Mouse (Mus musculus) heart, postnatal 0 days (tissue): Measurements from ENCODE around the gene Cdk8. TPM values are rescaled to one million over a fixed set of nuclear protein-coding genes. Genes with fewer than 3 reads are reported as not detected.

Experiments
- ATAC-seq: fragments of 200-750 bp; cut with Nextera tagmentation; 2 replicates; pipeline ENCODE4 v1.8.0; 2017; ENCODE audit warnings: low read depth, moderate number of reproducible peaks, moderate library complexity; ENCODE audit not compliant: insufficient read depth
- DNase-seq: peaks from one replicate; pipeline ENCODE4 v3.0.0-alpha.2; 2016; ENCODE audit warnings: low spot score
- H3K27ac ChIP-seq: fragments of 300-500 bp; sonication (generic); 2 replicates; pipeline ENCODE4 v1.5.1; 2014; ENCODE audit warnings: low read depth, mild to moderate bottlenecking
- H3K27me3 ChIP-seq: fragments of 300-500 bp; sonication (generic); 2 replicates; pipeline ENCODE4 v1.6.1; 2014; ENCODE audit warnings: low read length, mixed read lengths; ENCODE audit not compliant: control insufficient read depth, insufficient read depth
- H3K36me3 ChIP-seq: fragments of 300-500 bp; sonication (generic); replicated peaks from 2 replicates; pipeline ENCODE4 v1.6.1; 2014; ENCODE audit warnings: low read length, mixed read lengths; ENCODE audit not compliant: control insufficient read depth, insufficient read depth
- H3K4me1 ChIP-seq: fragments of 300-500 bp; sonication (generic); 2 replicates; pipeline ENCODE4 v1.6.1; 2014; ENCODE audit warnings: antibody characterized with exemption; ENCODE audit not compliant: control insufficient read depth, insufficient read depth
- H3K4me2 ChIP-seq: fragments of 300-500 bp; sonication (generic); 2 replicates; pipeline ENCODE4 v1.6.1; 2014; ENCODE audit warnings: low read depth, mild to moderate bottlenecking, low read length, moderate library complexity
- H3K4me3 ChIP-seq: fragments of 300-500 bp; sonication (generic); 2 replicates; pipeline ENCODE4 v1.5.1; 2014; ENCODE audit warnings: low read depth, low read length
- H3K9ac ChIP-seq: fragments of 300-500 bp; sonication (generic); replicated peaks from 2 replicates; pipeline ENCODE4 v1.6.1; 2014; ENCODE audit warnings: low read depth, low read length, mixed read lengths
- H3K9me3 ChIP-seq: fragments of 300-500 bp; sonication (generic); replicated peaks from 2 replicates; pipeline ENCODE4 v1.6.1; 2016; ENCODE audit warnings: low read length; ENCODE audit not compliant: control insufficient read depth
- CTCF ChIP-seq: IDR thresholded peaks from 2 replicates; pipeline ENCODE4 v1.5.1; 2016; ENCODE audit warnings: antibody characterized with exemption, control low read depth, low read depth
- EP300 ChIP-seq: IDR thresholded peaks from 2 replicates; pipeline ENCODE4 v1.6.1; 2016; ENCODE audit warnings: antibody characterized with exemption, low read depth
- WGBS: fragments of 180-500 bp; shearing (Covaris S2); extraction: QIAGEN DNeasy Blood & Tissue Kit; methylation state at CpG from one replicate; pipeline ENCODE4 v1.1.7; 2014; 5-methylcytosine and 5-hydroxymethylcytosine counted together
- polyA plus RNA-seq: library from polyadenylated mRNA; unstranded; fragments of >200 nt; fragmentation: Nextera tagmentation; extraction: Ambion mirVana; gene quantifications from 2 replicates; pipeline ENCODE4 v1.2.1, GENCODE M21; 2015
- total RNA-seq: library from RNA; depleted of rRNA; stranded (reverse); fragments of >200 nt; gene quantifications from 2 replicates; pipeline ENCODE4 v1.2.3, GENCODE M21; 2014; ENCODE audit warnings: low replicate concordance

Gene Cdk8
- total and polyA plus RNA-seq, 2 experiments from 2014 or later = 6.2 to 23.6 TPM

- no peaks in the 10 kb centered on the region for H3K27me3 ChIP-seq
- no peak overlapping the region for H3K27ac ChIP-seq
- H3K4me1 ChIP-seq = peaks cover 4% of the 10 kb centered on the region
- no peak for DNase-seq
- H3K4me2 ChIP-seq = no peak overlapping the region
- no peak for ATAC-seq
- TF ChIP-seq CTCF = no peak
- no peak for TF ChIP-seq EP300
- no peak overlapping the region for H3K9ac ChIP-seq
- H3K9me3 ChIP-seq = no peaks in the 10 kb centered on the region
- H3K4me3 ChIP-seq = no peak overlapping the region
- H3K36me3 ChIP-seq = no peaks in the 10 kb centered on the region
- 82% methylated on average over 8 of the region's 8 CpGs for WGBS
Measured at GRCm38 (mm10) chr5:146227496-146227895, 3.5 kb upstream of the Cdk8 start.

GRCm38 (mm10) chr5:146229869-146230650 is 970 bp upstream of the Cdk8 start:
- no peak for TF ChIP-seq CTCF
- no peak for TF ChIP-seq EP300
- Histone ChIP-seq H3K9me3 (no peaks in the 10 kb centered on the region), H3K27ac (peak overlapping the region; percentile 92; the same call in 1 of the 2 replicates), H3K4me2 (peak overlapping the region; percentile 82), H3K4me3 (peak overlapping the region; percentile 84), H3K36me3 (no peaks in the 10 kb centered on the region), H3K4me1 (peaks cover 4% of the 10 kb centered on the region), H3K9ac (peak overlapping the region; percentile 83; the same call in 1 of the 2 replicates), H3K27me3 (no peaks in the 10 kb centered on the region)
- WGBS = 53% methylated on average over 17 of the region's 17 CpGs
- no peak for ATAC-seq
- DNase-seq = no peak

- Histone ChIP-seq H3K9me3 (no peaks in the 10 kb centered on the region), H3K27me3 (no peaks in the 10 kb centered on the region), H3K27ac (peak overlapping the region; percentile 92), H3K4me3 (peak overlapping the region; percentile 84), H3K9ac (peak overlapping the region; percentile 83), H3K36me3 (no peaks in the 10 kb centered on the region), H3K4me2 (peak overlapping the region; percentile 82), H3K4me1 (peaks cover 4% of the 10 kb centered on the region)
- DNase-seq = no peak
- WGBS = under 1% methylated on average over 19 of the region's 19 CpGs
- no peak for ATAC-seq
- TF ChIP-seq EP300 (no peak), CTCF (no peak)
Measured at GRCm38 (mm10) chr5:146231655-146231996, 596 bp downstream of the Cdk8 start.

GRCm38 (mm10) chr5:146232056-146232675 is 1.1 kb downstream of the Cdk8 start:
- DNase-seq (no peak), ATAC-seq (no peak)
- peak overlapping the region; percentile 82 for H3K4me2 ChIP-seq
- 0 out of 2 replicates have a peak overlapping the region, but pooled peaks have one; percentile 34 for H3K27ac ChIP-seq
- H3K4me1 ChIP-seq = peaks cover 7% of the 10 kb centered on the region
- 23% methylated on average over 6 of the region's 6 CpGs for WGBS
- H3K4me3 ChIP-seq = peak overlapping the region; percentile 84
- H3K36me3 ChIP-seq = no peaks in the 10 kb centered on the region
- H3K9me3 ChIP-seq = no peaks in the 10 kb centered on the region
- TF ChIP-seq CTCF (no peak), EP300 (no peak)
- H3K27me3 ChIP-seq = no peaks in the 10 kb centered on the region
- peak overlapping the region; percentile 83 for H3K9ac ChIP-seq

GRCm38 (mm10) chr5:146232816-146233215 is 1.8 kb downstream of the Cdk8 start:
- TF ChIP-seq EP300 (no peak), CTCF (no peak)
- Histone ChIP-seq H3K4me1 (peaks cover 11% of the 10 kb centered on the region), H3K9ac (0 out of 2 replicates have a peak overlapping the region, but pooled peaks have one; percentile 83), H3K36me3 (no peaks in the 10 kb centered on the region), H3K9me3 (no peaks in the 10 kb centered on the region), H3K4me3 (peak overlapping the region; percentile 84), H3K27ac (0 out of 2 replicates have a peak overlapping the region, but pooled peaks have one; percentile 34), H3K27me3 (no peaks in the 10 kb centered on the region), H3K4me2 (peak overlapping the region; percentile 82)
- DNase-seq (no peak), ATAC-seq (no peak)
- WGBS = 32% methylated on average over 11 of the region's 11 CpGs
